Mouse (Mus musculus) MEL (cell line): Measurements from ENCODE around the gene Snrpd2. TPM values are rescaled to one million over a fixed set of nuclear protein-coding genes. Genes with fewer than 3 reads are reported as not detected.

Experiments
- DNase-seq: peaks from one replicate; pipeline ENCODE4 v3.0.0; 2011; ENCODE audit warnings: low read depth, low spot score
- H3K27ac ChIP-seq: 2 replicates; pipeline ENCODE4 v1.5.1; 2012; ENCODE audit warnings: low read depth, mild to moderate bottlenecking, control low read depth, low read length, moderate library complexity; ENCODE audit not compliant: control insufficient read depth
- H3K27me3 ChIP-seq, 2 experiments: fragments of 150-350 bp in 1 of 2; sonication (generic) in 1 of 2; 2 replicates each; pipeline ENCODE4 v1.6.1; 2012; ENCODE audit warnings: low read length in 2 of 2, mild to moderate bottlenecking in 2 of 2, improper control_type of control experiment in 1 of 2, moderate library complexity in 1 of 2; ENCODE audit not compliant: insufficient read depth in 2 of 2, control insufficient read depth in 1 of 2
- H3K36me3 ChIP-seq, 2 experiments: 2 replicates each; pipeline ENCODE4 v1.6.1; 2012 to 2014; ENCODE audit warnings: low read length in 2 of 2, improper control_type of control experiment in 1 of 2, inconsistent platforms in 1 of 2, mild to moderate bottlenecking in 1 of 2; ENCODE audit not compliant: insufficient read depth in 2 of 2, control insufficient read depth in 1 of 2
- H3K4me1 ChIP-seq, 2 experiments: fragments of 150-350 bp in 1 of 2; sonication (generic) in 1 of 2; 2 replicates each; pipeline ENCODE4 v1.6.1; 2012; ENCODE audit warnings: low read length in 2 of 2, improper control_type of control experiment in 1 of 2, mild to moderate bottlenecking in 1 of 2; ENCODE audit not compliant: insufficient read depth in 2 of 2, control insufficient read depth in 1 of 2
- H3K4me3 ChIP-seq, 2 experiments: fragments of 150-350 bp in 1 of 2; sonication (generic) in 1 of 2; 2 replicates each; pipeline ENCODE4 v1.5.1; 2012; ENCODE audit warnings: low read depth in 2 of 2, low read length in 2 of 2, mild to moderate bottlenecking in 2 of 2, moderate library complexity in 2 of 2, control low read depth in 1 of 2, improper control_type of control experiment in 1 of 2; ENCODE audit not compliant: control insufficient read depth in 1 of 2, insufficient read depth in 1 of 2
- H3K79me2 ChIP-seq: 2 replicates; pipeline ENCODE4 v1.6.1; 2012; ENCODE audit warnings: mild to moderate bottlenecking, low read length, moderate library complexity; ENCODE audit not compliant: control insufficient read depth, poor library complexity, insufficient read depth
- H3K9ac ChIP-seq: 2 replicates; pipeline ENCODE4 v1.6.1; 2012; ENCODE audit warnings: low read depth, mild to moderate bottlenecking, control low read depth, low read length, moderate library complexity; ENCODE audit not compliant: control insufficient read depth, poor library complexity, severe bottlenecking
- H3K9me3 ChIP-seq: fragments of 150-350 bp; sonication (generic); replicated peaks from 2 replicates; pipeline ENCODE4 v1.6.1; 2012; ENCODE audit warnings: mild to moderate bottlenecking, low read length, improper control_type of control experiment, moderate library complexity; ENCODE audit not compliant: insufficient read depth
- CHD1 ChIP-seq: IDR thresholded peaks from 2 replicates; pipeline ENCODE4 v1.6.1; 2012; ENCODE audit warnings: low read depth, mild to moderate bottlenecking, inconsistent platforms, low read length, improper control_type of control experiment
- CHD2 ChIP-seq: IDR thresholded peaks from 2 replicates; pipeline ENCODE4 v1.6.1; 2011; ENCODE audit warnings: low read length, improper control_type of control experiment
- CTCF ChIP-seq, 3 experiments: IDR thresholded peaks in 2 of 3; conservative IDR thresholded peaks in 1 of 3; 2 replicates each; pipeline ENCODE4 v1.5.1; 2011 to 2012; ENCODE audit warnings: low read length in 3 of 3, low read depth in 2 of 3, mild to moderate bottlenecking in 2 of 3, improper control_type of control experiment in 1 of 3, inconsistent platforms in 1 of 3, mixed read lengths in 1 of 3, moderate library complexity in 1 of 3; ENCODE audit not compliant: control insufficient read depth in 1 of 3, insufficient read depth in 1 of 3, poor library complexity in 1 of 3, severe bottlenecking in 1 of 3
- EP300 ChIP-seq, 2 experiments: IDR thresholded peaks; 2 replicates each; pipeline ENCODE4 v1.6.1; 2011; ENCODE audit warnings: improper control_type of control experiment in 2 of 2, low read length in 2 of 2, low read depth in 1 of 2, mild to moderate bottlenecking in 1 of 2
- ETS1 ChIP-seq: IDR thresholded peaks from 2 replicates; pipeline ENCODE4 v1.6.1; 2012; ENCODE audit warnings: low read depth, mild to moderate bottlenecking, inconsistent platforms, low read length, improper control_type of control experiment, moderate library complexity
- GATA1 ChIP-seq: IDR thresholded peaks from 2 replicates; pipeline ENCODE4 v1.6.1; 2011; ENCODE audit warnings: low read depth, low read length, improper control_type of control experiment
- HCFC1 ChIP-seq: IDR thresholded peaks from 2 replicates; pipeline ENCODE4 v1.6.1; 2012; ENCODE audit warnings: low read depth, mild to moderate bottlenecking, inconsistent platforms, low read length, improper control_type of control experiment, moderate library complexity
- JUND ChIP-seq: IDR thresholded peaks from 2 replicates; pipeline ENCODE4 v1.6.1; 2011; ENCODE audit warnings: low read depth, mild to moderate bottlenecking, improper control_type of control experiment, low read length
- KAT2A ChIP-seq: conservative IDR thresholded peaks from 2 replicates; pipeline ENCODE4 v1.6.1; 2012; ENCODE audit warnings: low read depth, low read length, improper control_type of control experiment, inconsistent platforms
- MEF2A ChIP-seq: IDR thresholded peaks from 2 replicates; pipeline ENCODE4 v1.6.1; 2014; ENCODE audit warnings: low read depth, mild to moderate bottlenecking, inconsistent platforms, low read length, improper control_type of control experiment; ENCODE audit not compliant: poor library complexity, insufficient replicate concordance, severe bottlenecking; ENCODE audit errors: extremely low read depth
- MXI1 ChIP-seq: IDR thresholded peaks from 2 replicates; pipeline ENCODE4 v1.6.1; 2011; ENCODE audit warnings: mild to moderate bottlenecking, low read depth, low read length, improper control_type of control experiment
- MYB ChIP-seq: IDR thresholded peaks from 2 replicates; pipeline ENCODE4 v1.6.1; 2011; ENCODE audit warnings: mild to moderate bottlenecking, low read depth, low read length, improper control_type of control experiment
- MYC ChIP-seq: IDR thresholded peaks from 2 replicates; pipeline ENCODE4 v1.6.1; 2011; ENCODE audit warnings: low read depth, mild to moderate bottlenecking, low read length, improper control_type of control experiment, moderate library complexity
- NELFE ChIP-seq: IDR thresholded peaks from 2 replicates; pipeline ENCODE4 v1.6.1; 2011; ENCODE audit warnings: low read depth, low read length, improper control_type of control experiment
- POLR2AphosphoS2 ChIP-seq: IDR thresholded peaks from 2 replicates; pipeline ENCODE4 v1.6.1; 2011; ENCODE audit warnings: low read length, improper control_type of control experiment
- POLR2AphosphoS5 ChIP-seq: IDR thresholded peaks from 2 replicates; pipeline ENCODE4 v1.6.1; 2012; ENCODE audit warnings: low read depth, borderline replicate concordance, mild to moderate bottlenecking, inconsistent platforms, low read length, moderate library complexity, mixed read lengths
- RAD21 ChIP-seq: IDR thresholded peaks from 2 replicates; pipeline ENCODE4 v1.6.1; 2011; ENCODE audit warnings: mild to moderate bottlenecking, low read depth, low read length, improper control_type of control experiment
- SIN3A ChIP-seq: IDR thresholded peaks from 2 replicates; pipeline ENCODE4 v1.6.1; 2012; ENCODE audit warnings: low read length, improper control_type of control experiment, inconsistent platforms
- SMC3 ChIP-seq: IDR thresholded peaks from 2 replicates; pipeline ENCODE4 v1.6.1; 2011; ENCODE audit warnings: low read depth, low read length, improper control_type of control experiment
- TAL1 ChIP-seq: IDR thresholded peaks from 2 replicates; pipeline ENCODE4 v1.6.1; 2012; ENCODE audit warnings: mild to moderate bottlenecking, inconsistent platforms, low read length, moderate library complexity, mixed read lengths
- TBP ChIP-seq: IDR thresholded peaks from 2 replicates; pipeline ENCODE4 v1.8.0; 2011; ENCODE audit warnings: low read depth, low read length, improper control_type of control experiment
- TCF12 ChIP-seq: IDR thresholded peaks from 2 replicates; pipeline ENCODE4 v1.6.1; 2014; ENCODE audit warnings: low read depth, mild to moderate bottlenecking, inconsistent platforms, low read length, improper control_type of control experiment, moderate library complexity
- UBTF ChIP-seq: IDR thresholded peaks from 2 replicates; pipeline ENCODE4 v1.6.1; 2012; ENCODE audit warnings: low read depth, mild to moderate bottlenecking, inconsistent platforms, low read length, improper control_type of control experiment, moderate library complexity, borderline replicate concordance; ENCODE audit not compliant: insufficient read depth
- USF2 ChIP-seq, 2 experiments: IDR thresholded peaks; 2 replicates each; pipeline ENCODE4 v1.6.1; 2011 to 2012; ENCODE audit warnings: improper control_type of control experiment in 2 of 2, low read length in 2 of 2, borderline replicate concordance in 1 of 2, inconsistent platforms in 1 of 2, low read depth in 1 of 2, mild to moderate bottlenecking in 1 of 2; ENCODE audit not compliant: insufficient read depth in 1 of 2
- ZC3H11A ChIP-seq: IDR thresholded peaks from 2 replicates; pipeline ENCODE4 v1.6.1; 2012; ENCODE audit warnings: low read depth, mild to moderate bottlenecking, inconsistent platforms, low read length, improper control_type of control experiment
- ZMIZ1 ChIP-seq: IDR thresholded peaks from 2 replicates; pipeline ENCODE4 v1.6.1; 2012; ENCODE audit warnings: low read depth, mild to moderate bottlenecking, inconsistent platforms, low read length, improper control_type of control experiment, moderate library complexity
- ZNF384 ChIP-seq: IDR thresholded peaks from 2 replicates; pipeline ENCODE4 v1.6.1; 2012; ENCODE audit warnings: low read depth, mild to moderate bottlenecking, inconsistent platforms, low read length, improper control_type of control experiment
- polyA plus RNA-seq, 2 experiments: library from polyadenylated mRNA; stranded (reverse) in 1 of 2; unstranded in 1 of 2; fragments of >175 nt in 1 of 2; fragments of >200 nt in 1 of 2; gene quantifications; 2 replicates each; pipeline versions ENCODE4 v1.2.1 to v1.2.4; 2012; ENCODE audit warnings: low replicate concordance in 2 of 2, low read depth in 1 of 2; ENCODE audit not compliant: insufficient read length in 2 of 2, insufficient read depth in 1 of 2, missing spikeins in 1 of 2
- total RNA-seq: library from RNA; depleted of rRNA; stranded (reverse); fragments of 300-350 nt; gene quantifications from 2 replicates; pipeline ENCODE4 v1.2.3, GENCODE M21; 2012

Snrpd2 gene
- total and polyA plus RNA-seq, 3 experiments, result 234 to 345 TPM; not detected in 1

DNA sequence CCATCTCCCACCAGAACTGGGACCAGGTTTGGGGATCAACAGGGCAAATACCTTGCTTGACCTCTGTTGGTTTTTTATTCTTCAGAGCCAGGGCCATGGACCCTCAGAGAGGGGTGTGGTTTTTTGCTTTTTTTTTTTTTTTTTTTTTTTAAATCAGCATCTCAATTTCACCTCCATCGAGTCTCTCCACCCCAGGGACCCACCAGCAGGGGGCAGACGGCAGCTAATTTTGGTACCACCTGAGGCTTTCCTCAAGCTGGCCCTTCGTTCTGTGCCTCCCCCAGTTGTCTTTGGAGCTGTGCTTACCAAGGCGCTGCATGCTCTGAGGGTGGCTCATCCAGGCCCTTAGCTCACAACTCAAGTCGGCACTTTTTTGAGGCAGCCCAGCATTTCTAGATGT is 12.1 kb upstream of the Snrpd2 start:
- Histone ChIP-seq H3K4me3 (no peak overlapping the region), H3K9ac (no peak overlapping the region), H3K27ac (no peak overlapping the region), H3K27me3 (no peaks in the 10 kb centered on the region), H3K4me1 (no peaks in the 10 kb centered on the region), H3K79me2 (no peaks in the 10 kb centered on the region), H3K9me3 (no peaks in the 10 kb centered on the region), H3K36me3 (no peaks in the 10 kb centered on the region)
- peak; percentile 63 for DNase-seq
- TF ChIP-seq SMC3 (peak; percentile 57), JUND (no peak), CHD1 (no peak), ZNF384 (peak; percentile 91), SIN3A (no peak), CTCF (IDR thresholded peaks at IDR 0.05 in 2 of 3, conservative IDR thresholded peaks at IDR 0.05 in 1 of 3; ENCODE audit: control insufficient read depth in 1 of 3, insufficient read depth in 1 of 3, low read depth in 2 of 3, low read length in 3 of 3, poor library complexity in 1 of 3, severe bottlenecking in 1 of 3) (peak; percentile 52 to 77 (median 62)), NELFE (no peak), ZMIZ1 (no peak), ETS1 (no peak), RAD21 (peak; percentile 31), CHD2 (no peak), TAL1 (no peak), MYB (no peak), EP300 (IDR thresholded peaks at IDR 0.05; ENCODE audit: low read depth in 1 of 2, low read length in 2 of 2) (no peak)

DNA sequence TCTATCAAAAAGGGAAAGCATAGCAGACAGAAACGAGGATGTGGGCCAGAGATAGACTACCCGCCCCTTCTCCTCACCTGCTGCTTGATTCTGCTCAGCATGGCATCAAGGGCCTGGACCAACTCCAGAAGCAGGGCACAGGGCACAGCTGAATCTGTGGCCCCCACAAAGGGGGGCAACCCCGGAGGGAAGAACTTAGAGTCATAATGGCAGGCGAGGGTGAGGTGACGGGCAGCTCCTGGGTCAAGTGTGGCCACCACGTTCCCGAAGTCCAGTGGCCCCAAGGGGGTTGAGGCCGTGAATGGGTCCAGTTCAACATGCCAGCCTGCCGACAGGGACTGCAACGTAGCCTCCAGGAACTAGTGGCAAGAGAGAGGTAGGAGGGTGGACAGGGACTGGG is 2.7 kb upstream of the Snrpd2 start:
- Histone ChIP-seq H3K9me3 (no peaks in the 10 kb centered on the region), H3K79me2 (peaks cover 14% of the 10 kb centered on the region), H3K4me3 (no peak overlapping the region), H3K4me1 (peaks cover 4 to 17% of the 10 kb centered on the region in 2 experiments; a peak in 3 of 4 replicates), H3K9ac (no peak overlapping the region), H3K27me3 (no peaks in the 10 kb centered on the region), H3K27ac (no peak overlapping the region), H3K36me3 (peaks cover 0 to 6% of the 10 kb centered on the region in 2 experiments; a peak in 2 of 4 replicates)
- DNase-seq, result no peak
- TF ChIP-seq ZC3H11A (no peak), MXI1 (no peak)

DNA sequence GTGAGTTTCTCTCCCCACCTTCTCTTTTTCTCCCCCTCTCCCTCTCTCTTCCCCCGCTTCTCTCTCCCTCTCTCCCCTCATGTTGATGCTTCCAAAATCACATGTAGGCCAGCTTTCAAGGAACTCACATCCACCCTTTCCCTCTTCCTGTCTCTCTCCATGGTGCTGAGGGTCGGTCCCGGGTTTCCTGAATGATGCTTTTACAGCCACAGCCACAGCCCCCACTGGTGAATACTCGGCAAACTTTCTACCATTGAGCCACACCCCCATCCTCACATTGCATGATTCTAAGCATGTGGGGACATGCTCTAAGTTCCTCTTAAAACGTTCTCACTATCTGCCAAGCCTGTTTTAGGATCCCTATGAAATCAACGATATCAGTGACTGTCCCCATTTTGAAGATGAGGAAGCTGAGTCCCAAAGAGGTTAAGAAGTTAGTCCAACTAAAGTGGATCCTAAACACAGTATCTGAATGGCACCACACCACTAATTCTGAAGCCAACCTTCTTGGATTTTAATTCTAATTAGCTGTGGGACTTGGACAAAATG is 2.0 kb upstream of the Snrpd2 start:
- H3K4me3 ChIP-seq, result no peak overlapping the region
- DNase-seq, result peak; percentile 57
- no peak overlapping the region for H3K27ac ChIP-seq
- peaks cover 0 to 6% of the 10 kb centered on the region in 2 experiments; a peak in 2 of 4 replicates for H3K36me3 ChIP-seq
- peaks cover 4 to 17% of the 10 kb centered on the region in 2 experiments; a peak in 3 of 4 replicates for H3K4me1 ChIP-seq
- no peaks in the 10 kb centered on the region for H3K27me3 ChIP-seq
- H3K9me3 ChIP-seq, result no peaks in the 10 kb centered on the region
- H3K9ac ChIP-seq, result no peak overlapping the region
- peaks cover 14% of the 10 kb centered on the region for H3K79me2 ChIP-seq
- TF ChIP-seq HCFC1 (no peak), POLR2AphosphoS5 (no peak), MEF2A (no peak), KAT2A (no peak), MXI1 (peak; percentile 33; the same call in 1 of the 2 replicates), USF2 (IDR thresholded peaks at IDR 0.05; ENCODE audit: borderline replicate concordance in 1 of 2, insufficient read depth in 1 of 2, low read depth in 1 of 2, low read length in 2 of 2) (no peak), CHD1 (no peak), POLR2AphosphoS2 (no peak), TBP (no peak), GATA1 (peak; percentile 63), TCF12 (no peak), MYC (peak; percentile 60; the same call in 1 of the 2 replicates), UBTF (no peak)
